Mouse (Mus musculus) embryo, embryonic 10.5 days (tissue): ENCODE data around the gene Tmem140.

ENCODE experiments used
- DNase-seq: peaks from one replicate; pipeline ENCODE4 v3.0.0-alpha.2; 2015; ENCODE audit warnings: low spot score

Tmem140 gene

DNA sequence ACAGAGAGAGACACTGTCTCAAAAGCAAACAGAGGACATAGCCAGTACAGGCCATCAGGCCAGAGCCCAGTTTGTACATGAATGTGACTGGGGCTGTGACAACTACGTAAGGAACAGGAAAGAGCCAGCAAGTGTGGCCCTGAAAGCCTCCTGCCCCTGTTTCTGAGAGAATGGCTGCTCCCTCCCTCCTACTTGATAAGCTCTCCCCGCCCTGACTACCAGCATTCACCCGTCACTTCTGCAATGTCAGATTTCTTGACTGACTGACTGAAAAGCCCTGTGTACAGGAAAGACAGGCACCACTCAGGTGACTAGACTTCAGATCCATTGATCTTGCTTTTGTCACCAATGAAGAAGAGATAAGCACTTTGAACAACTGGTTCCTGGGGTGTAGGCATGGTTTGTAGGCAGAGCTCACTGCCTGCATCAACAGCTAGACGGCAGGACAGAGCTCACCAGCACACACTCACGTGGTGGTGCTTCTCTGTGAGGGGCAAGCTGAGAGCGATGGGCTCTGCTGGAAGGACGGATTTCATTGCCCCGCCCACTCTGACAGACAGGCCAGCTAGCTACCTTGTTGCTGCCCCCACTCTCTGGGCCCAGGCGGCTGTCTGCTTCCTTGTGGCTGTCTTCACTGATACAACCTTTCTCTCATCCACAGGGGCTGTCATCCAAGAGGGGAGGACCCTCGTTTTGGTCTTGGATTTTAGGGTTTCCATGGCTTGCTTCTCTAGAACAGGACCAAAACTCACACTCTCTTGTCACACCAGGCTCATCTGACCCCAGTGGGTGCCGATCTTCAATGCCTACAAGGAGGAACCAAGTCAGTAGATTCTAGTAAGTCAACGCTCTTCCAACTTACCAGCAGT lies 13.3 kb downstream of the Tmem140 start:
- DNase-seq: no peak

DNA sequence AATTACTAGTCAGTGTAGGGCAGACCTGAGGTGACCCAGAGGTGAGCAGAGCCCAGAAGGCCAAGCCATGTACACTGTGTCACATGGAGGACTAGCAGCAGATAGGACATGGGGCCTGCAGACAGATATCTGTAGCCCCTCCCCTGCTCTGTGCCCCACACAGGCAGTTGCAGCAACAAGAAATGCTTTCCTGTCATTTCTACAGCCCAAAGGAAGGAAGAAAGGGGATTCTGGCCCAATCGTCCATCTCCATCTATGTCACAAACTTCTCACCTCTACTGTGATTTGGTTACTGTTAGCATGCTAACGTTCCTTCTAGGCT lies 13.8 kb downstream of the Tmem140 start:
- no peak for DNase-seq

DNA sequence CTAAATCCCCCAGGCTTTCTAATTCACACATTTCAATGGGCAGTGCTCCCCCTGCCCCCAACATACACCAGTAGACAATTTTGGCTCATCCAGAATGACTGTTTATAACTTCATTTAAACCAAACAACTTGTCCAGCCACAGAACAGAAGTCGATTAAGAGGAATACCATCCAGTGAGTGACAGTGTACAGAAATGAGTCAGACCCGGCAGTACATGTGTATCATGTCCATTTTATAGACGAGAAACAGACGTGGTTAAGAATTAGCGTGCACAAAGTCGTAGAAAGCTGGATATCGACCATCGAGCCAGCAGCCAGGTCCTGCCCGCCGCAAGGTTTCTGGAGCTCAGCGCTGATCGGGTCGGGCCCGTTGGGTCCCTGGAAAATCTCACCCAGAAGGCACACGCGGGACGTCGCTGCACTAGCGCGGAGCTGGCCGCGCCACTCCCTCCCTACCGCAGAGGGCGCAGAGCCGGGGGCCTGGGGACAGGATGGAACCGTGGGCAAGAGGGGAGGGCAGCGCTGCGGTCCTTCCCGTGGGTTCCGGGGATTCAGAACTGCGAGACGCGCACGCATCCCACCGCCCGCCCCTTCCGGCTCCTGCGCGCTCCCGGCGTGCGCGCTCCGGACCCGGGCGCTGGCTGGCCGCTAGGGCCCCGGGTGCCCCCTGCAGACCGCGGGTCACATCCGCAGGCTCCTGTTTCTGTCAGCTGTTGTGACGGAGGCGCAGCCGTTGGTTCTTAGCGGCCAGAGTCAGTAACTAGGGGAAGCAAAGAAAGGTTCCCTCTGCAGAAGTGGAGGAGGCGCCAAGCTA lies 14.8 kb downstream of the Tmem140 start, which contains the start of gene Cyren:
Gene Cyren, minus strand, starts transcription at position 552 of the 813 bp plus-strand sequence.
- peak; percentile 94 for DNase-seq

DNA sequence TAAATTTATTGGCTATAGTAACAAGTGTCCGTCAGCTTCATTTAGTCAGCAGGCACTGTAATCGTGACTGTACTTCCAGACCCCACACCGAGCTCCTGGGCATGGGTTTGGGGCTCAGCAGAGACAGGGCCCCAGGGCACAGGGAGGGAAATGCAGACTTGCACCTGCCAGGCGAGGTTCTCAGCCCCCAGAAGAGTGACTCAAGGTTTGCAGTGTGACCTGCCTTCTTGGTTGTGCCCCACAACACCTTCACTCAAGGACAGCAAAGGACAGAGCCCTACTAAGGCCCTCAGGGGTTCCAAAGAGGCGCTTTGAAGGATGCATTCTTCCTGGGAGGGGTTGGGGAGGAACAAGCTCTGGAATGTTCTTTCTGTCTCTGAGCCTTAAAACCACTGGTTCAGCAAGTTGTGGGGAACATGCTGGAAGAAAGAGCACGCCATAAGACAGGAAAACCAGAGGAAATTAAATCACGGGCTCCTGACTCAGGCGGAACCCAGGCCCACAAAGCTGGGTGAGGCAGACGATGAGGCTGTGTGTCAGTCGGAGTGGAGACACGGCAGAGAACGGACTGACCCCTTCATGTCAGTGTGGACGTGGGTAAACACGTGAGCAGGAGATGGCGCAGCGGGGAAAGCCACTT lies 16.3 kb downstream of the Tmem140 start:
- DNase-seq: no peak

DNA sequence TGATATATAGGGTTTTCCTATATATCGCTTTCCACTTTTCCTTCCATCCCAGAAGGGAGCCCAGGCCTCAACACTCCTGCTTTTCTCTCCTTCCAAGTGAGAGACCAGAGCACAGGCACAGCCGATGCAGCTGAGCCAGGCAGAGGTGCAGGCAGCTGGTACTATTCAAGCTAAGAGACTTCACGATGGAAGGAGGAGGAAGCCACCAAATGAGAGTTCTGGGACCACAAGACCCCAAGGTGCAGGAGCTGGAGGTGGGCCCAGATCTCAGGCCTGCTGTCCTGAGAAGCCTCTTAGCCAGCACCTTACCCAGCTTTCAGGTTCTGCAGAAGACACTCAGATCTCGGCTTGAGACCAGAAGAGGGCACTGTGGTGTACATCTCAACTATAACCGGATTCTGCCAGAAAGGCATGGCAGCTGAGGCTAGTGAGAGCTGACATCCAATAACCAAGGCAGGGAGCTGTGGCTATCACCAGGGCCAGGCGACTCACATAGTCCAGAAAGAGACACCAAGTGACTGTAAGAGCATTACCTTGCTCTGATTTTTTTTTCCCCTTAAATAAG lies 17.0 kb downstream of the Tmem140 start:
- peak; percentile 64 for DNase-seq

DNA sequence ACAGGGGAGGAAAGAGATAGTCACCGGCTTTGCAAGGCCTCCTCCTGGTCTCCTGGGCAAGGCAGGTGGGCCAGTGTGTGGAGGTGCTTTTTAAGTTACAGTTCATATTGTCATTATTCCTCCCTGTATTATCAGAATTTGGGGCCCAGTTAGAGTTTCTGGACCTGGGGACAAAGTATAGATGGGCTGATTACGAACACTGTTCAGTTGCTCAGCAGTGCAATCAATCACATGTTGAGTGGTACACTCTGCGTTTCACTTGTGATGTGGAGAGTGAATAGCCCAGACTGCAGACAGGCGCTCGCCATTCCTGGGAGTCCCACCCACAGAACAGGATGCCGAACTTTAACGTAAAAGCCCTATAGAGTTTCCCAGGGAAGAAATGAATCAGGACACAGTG lies 21.8 kb downstream of the Tmem140 start:
- DNase-seq: no peak

DNA sequence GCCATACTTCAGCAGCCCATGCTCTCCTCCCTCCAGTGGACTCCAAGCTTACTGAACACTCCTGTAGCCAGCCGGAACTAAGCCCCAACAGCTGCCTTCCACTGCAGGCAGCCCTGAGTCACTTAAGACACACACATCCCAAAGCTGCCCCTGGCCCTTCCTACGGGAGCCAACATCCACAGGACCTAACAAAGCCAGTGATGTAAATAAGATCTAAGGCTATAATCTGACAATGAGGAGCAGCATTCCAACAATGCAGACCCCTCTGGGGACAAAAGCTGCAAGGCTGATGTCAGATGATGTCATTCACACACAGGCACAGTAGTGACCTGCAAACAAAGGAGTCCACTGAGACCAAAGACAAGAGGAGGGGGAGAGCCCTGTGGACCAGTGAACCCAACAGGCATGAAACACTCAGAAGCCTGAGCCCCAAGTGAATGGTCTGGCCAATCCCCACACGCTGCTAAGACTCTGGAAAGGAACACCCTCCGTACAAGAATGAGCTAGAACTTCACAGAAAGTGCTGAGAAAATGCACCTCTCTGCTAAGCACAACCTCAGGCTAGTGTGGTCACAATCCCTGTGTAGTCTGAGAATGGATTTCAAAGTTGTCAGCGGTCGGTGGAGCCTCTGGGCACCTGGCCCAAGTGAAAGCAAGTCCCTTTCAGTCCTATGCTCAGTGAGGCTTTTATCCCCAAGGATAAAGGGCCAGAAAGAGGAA lies 24.3 kb downstream of the Tmem140 start:
- peak; percentile 70 for DNase-seq

DNA sequence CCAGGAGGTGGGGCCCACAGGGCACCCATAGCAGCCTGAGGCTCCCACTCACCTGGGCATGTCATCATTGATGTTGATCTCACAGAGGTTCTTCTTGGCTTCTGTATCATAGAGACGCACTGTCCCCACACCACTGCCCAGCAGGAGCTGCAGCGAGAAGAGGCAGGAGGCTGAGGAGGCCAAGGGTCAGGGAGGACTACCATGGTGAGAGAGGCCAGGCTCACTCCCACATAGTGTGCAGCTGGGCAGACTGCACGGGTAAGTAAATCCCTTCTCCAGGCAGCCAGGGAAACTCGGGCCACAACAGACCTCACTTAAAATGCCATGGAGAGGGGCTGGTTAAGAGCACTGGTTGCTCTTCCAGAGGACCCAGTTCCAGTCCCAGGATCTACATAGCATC lies 26.2 kb downstream of the Tmem140 start:
- DNase-seq: no peak

DNA sequence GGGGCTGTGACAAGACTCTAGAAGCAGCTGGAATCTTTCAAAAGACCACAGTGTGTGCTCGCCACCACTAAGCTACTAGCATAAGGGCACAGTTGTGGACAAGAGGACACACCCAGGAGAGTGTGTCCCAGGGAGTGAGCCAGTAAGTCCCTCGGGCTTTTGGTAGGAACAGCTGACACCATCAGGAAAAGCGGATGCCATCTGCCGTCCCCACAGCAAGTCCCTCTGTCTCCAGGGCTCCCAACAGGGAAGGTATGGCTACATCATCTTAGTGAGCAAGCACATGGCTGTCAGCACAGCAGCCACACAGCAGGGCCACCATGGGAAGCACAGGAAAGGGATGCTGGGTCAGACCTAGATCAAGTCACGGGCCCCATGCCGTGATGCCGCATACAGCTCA lies 32.6 kb downstream of the Tmem140 start:
- no peak for DNase-seq

DNA sequence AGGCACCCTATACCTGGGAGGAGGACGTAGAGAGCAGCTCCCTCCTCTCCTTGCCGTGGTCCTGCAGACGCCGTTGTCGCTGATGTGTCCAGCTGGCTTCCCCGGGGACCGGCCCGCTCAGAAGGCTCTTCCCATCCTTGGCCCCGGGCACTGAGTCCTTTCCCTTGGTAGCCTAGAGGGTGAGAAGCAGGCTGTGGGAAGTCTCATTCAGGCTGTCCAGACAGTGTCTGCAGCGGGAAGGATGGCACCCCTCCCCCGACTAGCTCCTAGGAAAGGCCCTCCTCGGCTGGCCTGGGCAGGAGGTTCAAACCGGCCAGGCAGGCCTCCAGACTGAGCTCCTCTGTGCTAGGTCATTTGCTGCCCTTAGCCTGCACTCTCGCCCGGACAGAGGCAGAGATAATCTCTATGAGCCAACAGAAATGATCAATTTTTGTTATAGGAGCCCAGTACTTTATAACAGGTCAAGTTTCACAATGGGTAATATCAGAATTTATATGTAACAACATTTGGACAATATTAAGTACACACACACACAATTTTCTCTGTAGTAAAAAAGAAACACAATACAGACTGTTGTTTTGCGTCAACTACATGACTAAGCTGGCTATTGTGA lies 33.3 kb downstream of the Tmem140 start:
- no peak for DNase-seq

DNA sequence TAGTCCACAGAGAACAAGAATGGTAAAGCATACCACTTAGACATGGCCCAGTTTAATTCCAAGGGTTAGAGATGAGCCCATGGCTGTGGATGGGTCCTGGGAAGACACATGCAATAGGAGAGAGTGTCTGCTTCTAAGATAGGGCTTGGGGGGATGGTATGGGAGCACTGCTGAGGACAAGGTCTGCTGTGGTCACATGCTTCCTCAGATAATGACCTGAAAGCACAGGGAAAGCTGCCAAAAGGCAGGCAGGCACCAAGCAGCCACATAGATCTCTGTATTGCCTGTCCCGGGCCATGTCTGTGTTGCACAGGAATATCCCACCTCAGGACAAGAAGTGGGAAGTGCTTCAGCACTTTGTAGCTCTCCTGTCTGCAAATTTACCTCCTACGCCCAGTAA lies 36.2 kb downstream of the Tmem140 start:
- DNase-seq: no peak

DNA sequence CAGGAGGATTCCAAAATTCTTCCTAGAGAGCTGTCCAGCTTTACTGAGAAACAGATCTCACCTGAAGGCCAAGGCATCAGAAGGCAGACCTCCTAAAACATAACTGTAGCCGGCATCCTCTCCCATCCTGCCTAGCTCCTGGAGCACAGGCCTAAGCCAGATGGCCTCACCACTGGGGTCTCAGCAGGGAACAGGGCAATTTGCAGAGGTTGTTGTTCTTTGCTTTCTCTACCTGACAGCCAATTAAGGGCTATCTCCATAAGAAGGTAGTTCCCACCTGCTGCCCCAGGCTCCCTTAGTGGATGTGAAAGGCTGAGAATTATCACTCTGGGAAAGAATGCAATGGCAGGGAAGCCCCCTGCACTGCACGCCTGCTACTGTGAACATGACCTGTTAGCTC lies 38.0 kb downstream of the Tmem140 start:
- no peak for DNase-seq

DNA sequence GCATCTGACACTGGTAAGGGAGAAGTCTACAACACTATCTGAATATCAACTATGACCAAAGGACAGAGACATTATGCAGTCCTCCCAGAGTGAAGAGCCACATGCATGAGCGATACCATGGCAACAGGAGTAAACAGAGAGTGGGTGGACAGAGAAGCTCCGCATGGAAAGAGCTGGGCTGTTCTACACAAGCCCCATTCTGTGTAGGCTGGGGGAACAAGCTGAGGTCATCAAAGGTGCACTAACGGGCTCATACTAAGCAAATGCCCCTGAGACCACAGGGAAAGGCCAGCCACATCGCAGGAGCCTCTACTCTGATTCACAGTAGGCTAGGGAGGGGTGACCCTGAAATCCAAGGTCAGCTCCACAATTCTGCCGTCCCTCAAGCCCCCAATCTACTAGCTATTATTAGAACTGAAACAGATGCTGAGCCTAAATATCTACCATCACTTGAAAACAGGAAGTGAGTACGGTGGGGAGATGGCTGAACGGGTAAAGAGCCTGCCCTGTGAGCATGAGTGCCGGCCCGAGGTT lies 39.0 kb downstream of the Tmem140 start:
- peak; percentile 23 for DNase-seq

DNA sequence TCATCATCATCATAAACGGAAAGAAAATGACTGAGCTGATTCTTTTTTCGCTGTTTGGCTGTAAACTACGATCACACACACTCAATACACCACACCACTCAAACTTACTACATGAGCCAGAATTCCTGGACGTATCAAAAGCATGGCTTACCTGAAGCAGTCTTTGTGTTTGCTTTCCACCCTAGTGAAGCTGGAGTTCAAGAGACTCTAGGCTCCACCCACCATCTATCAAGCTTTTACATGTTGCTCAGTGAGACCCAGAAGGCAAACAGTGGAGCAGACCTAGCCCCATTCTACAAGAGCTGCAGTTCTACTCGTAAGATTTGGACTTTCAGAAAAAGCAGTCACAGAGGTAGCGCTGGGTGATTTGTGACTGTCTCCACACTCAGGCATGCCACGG lies 39.6 kb downstream of the Tmem140 start:
- no peak for DNase-seq

DNA sequence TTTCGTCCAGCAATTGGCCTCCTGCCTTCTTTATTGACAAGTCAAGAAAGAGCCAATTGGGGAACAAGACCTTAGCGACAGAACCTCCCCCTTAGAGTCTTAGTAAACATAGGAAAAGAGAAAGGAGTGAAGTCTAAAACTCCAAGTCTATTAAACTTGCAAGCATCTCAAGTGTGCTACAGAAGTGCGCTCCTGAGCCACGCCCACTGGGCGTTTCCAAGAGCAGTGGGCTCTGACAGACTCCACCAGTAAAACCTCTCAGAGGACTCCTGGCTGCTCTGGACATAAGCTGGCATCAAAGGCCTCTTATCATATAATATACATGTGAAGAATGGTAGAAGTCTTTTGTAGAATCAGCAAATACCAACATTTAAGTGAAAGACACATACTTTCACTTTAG lies 40.5 kb downstream of the Tmem140 start:
- no peak for DNase-seq

DNA sequence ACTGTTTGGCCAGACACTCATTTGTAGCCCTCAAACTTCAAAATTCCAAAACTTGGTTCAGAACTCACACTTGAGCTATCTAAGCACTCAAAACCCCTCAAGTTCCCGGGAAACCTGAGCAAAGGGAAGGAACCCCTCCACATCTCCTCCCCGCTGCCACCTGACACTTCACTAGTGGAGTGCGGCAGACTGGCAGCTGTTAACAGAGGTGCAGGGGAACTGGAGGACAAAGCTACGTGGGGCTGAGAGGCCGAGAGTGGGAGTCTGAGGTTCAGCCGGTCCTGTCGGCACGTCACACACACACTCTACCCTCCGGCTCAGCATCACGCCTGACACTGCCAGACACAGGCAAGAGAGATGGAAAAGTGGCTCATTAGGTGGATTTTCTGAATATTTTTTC lies 40.9 kb downstream of the Tmem140 start:
- DNase-seq: no peak

DNA sequence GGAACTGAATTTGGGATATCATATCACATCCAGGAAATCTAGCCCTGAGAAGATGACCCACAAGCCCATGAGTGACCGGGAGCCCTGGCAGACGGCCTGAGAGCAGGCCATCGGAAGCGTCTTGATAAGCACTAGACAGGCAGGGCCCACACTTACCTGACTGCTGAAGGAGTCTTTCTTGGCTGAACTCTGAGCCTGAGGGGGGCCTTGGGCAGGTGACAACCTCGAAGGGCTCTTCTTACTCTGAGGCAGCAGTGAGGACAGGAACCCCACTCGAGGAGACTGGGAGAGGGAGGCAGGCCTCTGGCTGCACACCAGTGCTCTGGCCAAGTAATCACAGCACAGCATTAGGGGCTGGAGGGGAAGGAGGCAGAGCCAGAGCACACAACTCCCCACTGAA lies 41.4 kb downstream of the Tmem140 start:
- no peak for DNase-seq

DNA sequence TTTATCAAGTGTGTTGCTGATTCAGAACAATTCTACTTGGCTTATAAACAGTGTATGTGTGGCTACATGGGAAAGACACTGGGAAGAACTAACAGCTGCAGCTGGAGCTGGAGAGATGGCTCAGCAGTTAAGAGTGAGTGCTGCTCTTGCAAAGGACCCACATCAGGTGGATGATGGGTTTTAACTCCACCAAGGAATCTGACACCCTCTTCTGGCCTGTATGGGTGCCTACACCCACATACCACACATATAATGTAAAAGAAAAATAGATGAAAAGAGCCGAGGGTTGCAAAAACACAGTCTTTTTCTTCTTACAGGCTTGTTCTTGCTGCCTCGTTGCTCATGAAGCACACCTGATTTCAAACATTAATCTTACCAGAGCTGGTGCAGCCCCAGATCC lies 43.2 kb downstream of the Tmem140 start:
- no peak for DNase-seq

DNA sequence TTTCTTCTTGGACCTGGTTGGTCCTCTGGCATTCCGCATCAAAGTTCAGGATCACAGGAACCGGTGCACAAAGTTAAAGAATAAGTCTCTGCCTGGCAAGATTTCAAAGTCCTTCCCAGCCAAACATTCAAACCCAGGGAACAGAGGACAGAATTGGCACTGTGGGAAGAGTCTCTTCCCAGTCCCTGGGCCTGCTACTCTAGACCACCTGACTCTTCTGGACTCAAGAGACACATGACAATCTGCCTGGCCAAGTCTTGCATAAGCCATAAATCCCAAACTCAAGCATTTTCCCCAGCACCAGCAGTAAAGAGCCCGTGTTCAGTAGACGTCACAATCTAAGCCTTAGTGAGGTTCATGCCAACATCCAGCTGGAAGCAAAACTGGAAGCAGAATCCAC lies 43.7 kb downstream of the Tmem140 start:
- no peak for DNase-seq

DNA sequence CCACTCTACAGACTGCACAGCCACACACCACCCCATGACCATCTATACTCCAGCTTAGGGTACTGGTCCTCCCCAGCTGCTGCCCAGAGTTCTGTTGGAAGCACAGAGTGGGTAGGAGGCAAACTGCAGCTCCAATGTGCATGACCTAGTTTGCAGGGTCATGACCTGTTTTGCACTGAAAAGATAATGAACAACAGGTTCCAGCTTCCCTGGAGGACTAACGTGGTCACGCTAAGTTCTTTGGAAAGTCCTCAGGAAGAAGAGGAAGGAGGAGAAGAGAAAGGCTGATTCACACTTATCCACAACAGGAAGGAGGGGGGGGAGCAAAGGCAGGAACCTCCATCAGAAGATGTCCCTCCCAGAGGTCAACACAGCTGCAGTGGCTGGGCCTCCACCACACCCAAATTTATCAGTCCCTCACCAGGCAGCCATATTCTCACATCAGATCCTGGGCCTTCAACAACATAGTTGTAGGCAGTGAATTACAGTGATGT lies 44.2 kb downstream of the Tmem140 start:
- DNase-seq: no peak

DNA sequence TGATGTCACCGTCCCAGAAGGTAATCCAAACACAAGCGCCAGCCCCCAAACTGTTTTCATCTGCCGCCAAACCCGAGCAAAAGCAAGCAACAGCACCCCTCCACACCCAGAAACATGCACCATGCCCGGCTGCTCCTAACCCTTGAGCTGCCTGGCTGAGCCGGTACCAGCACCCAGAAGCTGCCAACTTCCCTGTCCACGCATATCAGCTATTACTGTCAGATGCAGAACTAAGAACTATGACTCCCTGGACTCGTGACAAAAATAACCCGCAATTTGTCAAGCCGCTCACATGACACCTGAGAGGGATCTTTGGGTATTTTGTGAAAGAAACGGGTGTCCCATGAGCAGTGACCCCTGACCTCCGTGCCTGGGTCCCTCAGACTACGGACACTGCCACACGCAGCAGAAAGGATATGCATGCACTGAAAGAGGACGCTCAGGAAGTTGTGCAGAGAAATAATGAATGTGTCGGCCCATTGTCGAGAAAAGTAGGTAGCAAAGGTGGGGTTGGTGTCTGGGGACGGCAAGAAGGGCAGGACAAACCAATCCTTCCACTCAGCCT lies 44.8 kb downstream of the Tmem140 start:
- DNase-seq: no peak
